ENCODE assay signal across 35 mouse cellular contexts in genomic region chr11:85820959-85821358, GRCm38 (mm10). TPM values are rescaled to one million over a fixed set of nuclear protein-coding genes. Genes with fewer than 3 reads are reported as not detected.
A peak's percentile ranks its signal among the peaks of the same experiment; 100 is the strongest.
DNase-seq lines count a peak whose midpoint lies in the region; ATAC-seq and TF ChIP-seq lines count a peak whose summit lies in the region.
"Had no signal": no experiment of that assay in that cellular context is flagged by ENCODE, and none has a peak within 500 bp of the region (broad histone marks: within the 10 kb centered on the region; RNA-seq: fewer than 3 reads in every experiment).

No protein-coding gene starts in this region.

- no peak overlapping the region for H3K4me3 ChIP-seq in heart, adult 2 months
- no peak overlapping the region for H3K4me3 ChIP-seq in kidney, embryonic 15.5 days (replicated peaks)
- H3K4me3 ChIP-seq in lung, embryonic 14.5 days (ENCODE audit: low read depth, low read length), result no peak overlapping the region
- H3K4me3 ChIP-seq in limb, embryonic 10.5 days, result no peak overlapping the region
- H3K4me3 ChIP-seq in intestine, embryonic 16.5 days (ENCODE audit: low read length), result no peak overlapping the region
- H3K4me3 ChIP-seq: embryonic facial prominence, embryonic 12.5 days; heart, embryonic 12.5 days; intestine, embryonic 15.5 days; liver, embryonic 13.5 days; lung, embryonic 15.5 days had no signal

- no peak for ATAC-seq in kidney, embryonic 15.5 days (replicated peaks; ENCODE audit: low FRiP score)
- ATAC-seq in lung, embryonic 14.5 days (ENCODE audit: insufficient read depth), result no peak
- ATAC-seq in intestine, embryonic 16.5 days, result no peak
- ATAC-seq: forebrain, embryonic 16.5 days; hindbrain, postnatal 0 days; intestine, embryonic 15.5 days had no signal

- H3K27me3 ChIP-seq in heart, adult 2 months (ENCODE audit: control insufficient read depth, insufficient read depth, low read length), result no peaks in the 10 kb centered on the region
- 0 out of 2 replicates have a peak, but pooled peaks cover 2% of the 10 kb centered on the region for H3K27me3 ChIP-seq in kidney, embryonic 15.5 days
- no peaks in the 10 kb centered on the region for H3K27me3 ChIP-seq in lung, embryonic 14.5 days (ENCODE audit: insufficient read depth, low read length)
- peaks cover 86% of the 10 kb centered on the region for H3K27me3 ChIP-seq in limb, embryonic 10.5 days (ENCODE audit: low read depth, poor library complexity, severe bottlenecking)
- H3K27me3 ChIP-seq in intestine, embryonic 16.5 days (replicated peaks; ENCODE audit: control insufficient read depth, insufficient read depth, low read length), result no peaks in the 10 kb centered on the region
- H3K27me3 ChIP-seq: intestine, embryonic 15.5 days; lung, embryonic 15.5 days had no signal

- no peak overlapping the region for H3K9ac ChIP-seq in heart, adult 2 months (ENCODE audit: low read depth, low read length)
- H3K9ac ChIP-seq in kidney, embryonic 15.5 days, result no peak overlapping the region
- peak overlapping the region; percentile 13 for H3K9ac ChIP-seq in lung, embryonic 14.5 days
- no peak overlapping the region for H3K9ac ChIP-seq in intestine, embryonic 16.5 days (ENCODE audit: low read depth, low read length)
- H3K9ac ChIP-seq: embryonic facial prominence, embryonic 12.5 days; heart, embryonic 12.5 days; intestine, embryonic 15.5 days; liver, embryonic 13.5 days; lung, embryonic 15.5 days had no signal

- TF ChIP-seq EP300 in heart, adult 2 months (IDR thresholded peaks at IDR 0.05; ENCODE audit: insufficient read depth, low read depth, low read length), result no peak

- no peak for TF ChIP-seq POLR2A in heart, adult 2 months (IDR thresholded peaks at IDR 0.05; ENCODE audit: insufficient read depth, low read depth, low read length)

- DNase-seq in heart, adult 2 months, result no peak
- no peak for DNase-seq in heart, postnatal 4 days
- no peak for DNase-seq in kidney, postnatal 36 days
- no peak for DNase-seq in lung, embryonic 14.5 days
- DNase-seq in lung, postnatal 14 days, result no peak
- DNase-seq in limb, embryonic 10.5 days (ENCODE audit: low spot score), result no peak
- DNase-seq: adrenal gland, adult 8-10 months; B cell, adult 2 months; cerebellum, adult 11 months; cerebellum, adult 9-10 months; cerebellum, postnatal 36 days; liver, embryonic 13.5 days; midbrain, embryonic 14.5 days; thymus, postnatal 4 days had no signal

- H3K36me3 ChIP-seq in heart, adult 2 months (ENCODE audit: control insufficient read depth, insufficient read depth, low read length), result no peaks in the 10 kb centered on the region
- H3K36me3 ChIP-seq in kidney, embryonic 15.5 days, result no peaks in the 10 kb centered on the region
- 0 out of 2 replicates have a peak, but pooled peaks cover 3% of the 10 kb centered on the region for H3K36me3 ChIP-seq in lung, embryonic 14.5 days (ENCODE audit: insufficient read depth)
- H3K36me3 ChIP-seq in limb, embryonic 10.5 days, result no peaks in the 10 kb centered on the region
- H3K36me3 ChIP-seq in intestine, embryonic 16.5 days (ENCODE audit: control insufficient read depth, insufficient read depth, low read length), result no peaks in the 10 kb centered on the region
- H3K36me3 ChIP-seq: embryonic facial prominence, embryonic 12.5 days; heart, embryonic 12.5 days; intestine, embryonic 15.5 days; liver, embryonic 13.5 days; lung, embryonic 15.5 days had no signal

- peak overlapping the region; percentile 17; the same call in 1 of the 2 replicates for H3K27ac ChIP-seq in heart, adult 2 months
- peak overlapping the region; percentile 63 for H3K27ac ChIP-seq in kidney, embryonic 15.5 days
- no peak overlapping the region for H3K27ac ChIP-seq in lung, embryonic 14.5 days (ENCODE audit: low read depth)
- peak overlapping the region; percentile 47; the same call in 1 of the 2 replicates for H3K27ac ChIP-seq in limb, embryonic 10.5 days
- no peak overlapping the region for H3K27ac ChIP-seq in intestine, embryonic 16.5 days (ENCODE audit: low read length)
- H3K27ac ChIP-seq: embryonic facial prominence, embryonic 12.5 days; hindbrain, postnatal 0 days; intestine, embryonic 15.5 days; liver, embryonic 13.5 days; lung, embryonic 15.5 days had no signal

- no peak overlapping the region for H3K4me2 ChIP-seq in kidney, embryonic 15.5 days
- H3K4me2 ChIP-seq in lung, embryonic 14.5 days, result no peak overlapping the region
- H3K4me2 ChIP-seq in intestine, embryonic 16.5 days (ENCODE audit: low read depth, low read length), result no peak overlapping the region
- H3K4me2 ChIP-seq: embryonic facial prominence, embryonic 12.5 days; heart, embryonic 12.5 days; intestine, embryonic 15.5 days; liver, embryonic 13.5 days; lung, embryonic 15.5 days had no signal

- 0 out of 2 replicates have a peak, but pooled peaks have one; percentile 11 for TF ChIP-seq CTCF in heart, adult 2 months (IDR thresholded peaks at IDR 0.05)
- TF ChIP-seq CTCF in lung, embryonic 14.5 days (IDR thresholded peaks at IDR 0.05; ENCODE audit: low read depth), result no peak

- no peaks in the 10 kb centered on the region for H3K4me1 ChIP-seq in heart, adult 2 months (ENCODE audit: control insufficient read depth, insufficient read depth, low read length)
- H3K4me1 ChIP-seq in kidney, embryonic 15.5 days, result peaks cover 62% of the 10 kb centered on the region
- peaks cover 8% of the 10 kb centered on the region; the same call in 1 of the 2 replicates for H3K4me1 ChIP-seq in lung, embryonic 14.5 days (ENCODE audit: insufficient read depth)
- peaks cover 94% of the 10 kb centered on the region for H3K4me1 ChIP-seq in limb, embryonic 10.5 days
- H3K4me1 ChIP-seq in intestine, embryonic 16.5 days (ENCODE audit: control insufficient read depth, insufficient read depth, low read length), result peaks cover 9% of the 10 kb centered on the region

- intact Hi-C loops in heart, adult 2 months (cut with DNase I), result loop anchor here (5.0 kb wide), 4 partner anchors 59 to 439 kb away; no protein-coding TSS in a partner anchor

- 79% methylated on average over 3 of the region's 3 CpGs for WGBS in heart, adult 2 months
- WGBS in kidney, embryonic 15.5 days, result 79% methylated on average over 3 of the region's 3 CpGs
- WGBS in lung, embryonic 14.5 days, result 88% methylated on average over 3 of the region's 3 CpGs
- 87% methylated on average over 3 of the region's 3 CpGs for WGBS in limb, embryonic 10.5 days
- 87% methylated on average over 3 of the region's 3 CpGs for WGBS in intestine, embryonic 16.5 days

- no peaks in the 10 kb centered on the region for H3K9me3 ChIP-seq in kidney, embryonic 15.5 days (replicated peaks)
- no peaks in the 10 kb centered on the region for H3K9me3 ChIP-seq in lung, embryonic 14.5 days (ENCODE audit: low read depth, low read length)
- H3K9me3 ChIP-seq in limb, embryonic 10.5 days (replicated peaks), result no peaks in the 10 kb centered on the region
- H3K9me3 ChIP-seq in intestine, embryonic 16.5 days (ENCODE audit: control insufficient read depth, low read length), result no peaks in the 10 kb centered on the region
- H3K9me3 ChIP-seq: embryonic facial prominence, embryonic 12.5 days; heart, embryonic 12.5 days; intestine, embryonic 15.5 days; liver, embryonic 13.5 days; lung, embryonic 15.5 days had no signal

- no peaks in the 10 kb centered on the region for H3K79me2 ChIP-seq in heart, adult 2 months (replicated peaks; ENCODE audit: control insufficient read depth, insufficient read depth, low read length)

RNA-seq across cellular contexts. Expression of gene Tbx2, which starts 11.4 kb away (rescaled TPM):
- total RNA-seq in heart, adult 2 months (2021), result 1 to 10 TPM; 5.5 to 5.7 TPM
- polyA plus RNA-seq in heart, adult 2 months (2012; rRNA removed), result 6.9 and 7.5 TPM in 2 replicates
- 10 to 100 TPM; 11.3 to 11.5 TPM for total RNA-seq in heart, postnatal 4 days (2021)
- polyA plus RNA-seq in kidney, embryonic 15.5 days (2015; fragmentation: Nextera tagmentation; extraction: Ambion mirVana), result 11.2 and 11.4 TPM in 2 replicates
- 61.4 and 67.5 TPM in 2 replicates for polyA plus RNA-seq in lung, embryonic 14.5 days (2014; fragmentation: Nextera tagmentation; extraction: Ambion mirVana)
- 4.0 and 5.3 TPM in 2 replicates for polyA plus RNA-seq in limb, embryonic 10.5 days (2016; fragmentation: Nextera tagmentation; extraction: Ambion mirVana)
- 1.7 and 2.2 TPM in 2 replicates for polyA plus RNA-seq in intestine, embryonic 16.5 days (2015; fragmentation: Nextera tagmentation; extraction: Ambion mirVana)

RNA-seq across cellular contexts. Expression of gene Gm11444, which starts 29.2 kb away (rescaled TPM):
- total RNA-seq in heart, adult 2 months (2021), result not detected
- polyA plus RNA-seq in heart, adult 2 months (2012; rRNA removed), result not detected in 2 replicates
- total RNA-seq in heart, postnatal 4 days (2021), result not detected
- polyA plus RNA-seq in kidney, embryonic 15.5 days (2015; fragmentation: Nextera tagmentation; extraction: Ambion mirVana), result not detected in 2 replicates
- not detected in 2 replicates for polyA plus RNA-seq in lung, embryonic 14.5 days (2014; fragmentation: Nextera tagmentation; extraction: Ambion mirVana)
- polyA plus RNA-seq in limb, embryonic 10.5 days (2016; fragmentation: Nextera tagmentation; extraction: Ambion mirVana), result not detected in 2 replicates
- polyA plus RNA-seq in intestine, embryonic 16.5 days (2015; fragmentation: Nextera tagmentation; extraction: Ambion mirVana), result not detected in 2 replicates
- total RNA-seq: adrenal gland, adult 8-10 months; gastrocnemius, adult 8-10 months; hindbrain, postnatal 0 days; layer of hippocampus, adult 8-10 months; layer of hippocampus, postnatal 25 days; left cerebral cortex, adult 8-10 months; left cerebral cortex, postnatal 36 days; monocyte, adult 5-6 weeks had no signal
- polyA plus RNA-seq: embryonic facial prominence, embryonic 12.5 days; forebrain, embryonic 16.5 days; gonadal fat pad, adult 2 months; heart, embryonic 12.5 days; heart, postnatal 0 days; hindbrain, embryonic 11.5 days; hindbrain, postnatal 0 days; intestine, embryonic 15.5 days; limb, embryonic 14.5 days; liver, embryonic 13.5 days; lung, embryonic 15.5 days; midbrain, embryonic 14.5 days; neural tube, embryonic 14.5 days; stomach, embryonic 14.5 days; thymus, postnatal 0 days had no signal

Comparison
In these comparisons a context has a peak if more than half of its experiments do, and no peak if none do; other contexts are left out.
1. H3K27ac ChIP-seq: peak in heart, adult 2 months (single experiment), kidney, embryonic 15.5 days (single experiment) and limb, embryonic 10.5 days (single experiment); none in lung, embryonic 14.5 days (single experiment) and intestine, embryonic 16.5 days (single experiment).